Mouse (Mus musculus) CD4-positive, CD25-positive, alpha-beta regulatory T cell, adult 2 months (primary cell): Measurements from ENCODE around the gene Cpt1a.

ENCODE experiments used
- DNase-seq: peaks from one replicate; pipeline ENCODE4 v3.0.0-alpha.2; 2012; ENCODE audit warnings: low read depth, low spot score

Gene Cpt1a

DNA sequence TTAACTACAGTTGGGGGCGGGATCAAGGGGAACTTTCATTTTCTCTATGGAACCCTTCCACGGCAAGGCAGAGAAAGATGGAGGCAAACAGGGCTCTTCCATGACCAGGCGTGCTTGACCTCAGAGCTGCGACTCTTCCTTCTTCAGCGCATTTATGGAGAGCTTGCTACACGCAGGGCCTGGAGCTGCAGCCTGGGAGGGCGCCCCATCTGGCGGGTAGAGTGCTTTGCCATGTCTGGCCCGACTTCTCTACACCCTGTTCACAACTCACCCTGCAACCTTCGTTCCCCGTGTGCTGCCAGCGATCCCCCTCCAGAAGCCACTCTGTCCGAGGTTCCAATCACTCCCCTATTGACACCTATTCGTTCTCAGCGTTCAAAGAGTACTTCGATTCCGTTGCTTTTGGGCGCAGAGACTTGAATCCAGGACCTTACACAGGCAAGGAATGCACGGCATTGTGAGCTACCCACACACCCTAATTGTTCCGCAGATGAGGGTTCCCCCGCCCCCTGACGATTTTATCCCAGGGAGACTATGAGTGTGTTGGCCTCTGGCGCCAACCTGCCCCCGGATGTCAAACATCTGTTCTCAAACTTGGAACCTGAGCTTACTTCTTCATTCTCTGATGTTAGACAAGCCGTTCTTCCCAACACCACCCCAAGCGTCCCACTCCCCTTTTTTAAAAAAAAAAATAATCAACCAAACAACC, at the start of gene Cpt1a:
Gene Cpt1a, plus strand, starts transcription at position 74 of the 709 bp plus-strand sequence.
- DNase-seq: peak; percentile 82

- no peak for DNase-seq
These were observed 48.8 kb upstream of the Cpt1a start for GRCm38 (mm10) chr19:3273331-3273730.

GRCm38 (mm10) chr19:3275744-3276365, 46.3 kb upstream of the Cpt1a start:
- DNase-seq: no peak

GRCm38 (mm10) chr19:3281886-3282285, 40.2 kb upstream of the Cpt1a start:
- no peak for DNase-seq

DNA sequence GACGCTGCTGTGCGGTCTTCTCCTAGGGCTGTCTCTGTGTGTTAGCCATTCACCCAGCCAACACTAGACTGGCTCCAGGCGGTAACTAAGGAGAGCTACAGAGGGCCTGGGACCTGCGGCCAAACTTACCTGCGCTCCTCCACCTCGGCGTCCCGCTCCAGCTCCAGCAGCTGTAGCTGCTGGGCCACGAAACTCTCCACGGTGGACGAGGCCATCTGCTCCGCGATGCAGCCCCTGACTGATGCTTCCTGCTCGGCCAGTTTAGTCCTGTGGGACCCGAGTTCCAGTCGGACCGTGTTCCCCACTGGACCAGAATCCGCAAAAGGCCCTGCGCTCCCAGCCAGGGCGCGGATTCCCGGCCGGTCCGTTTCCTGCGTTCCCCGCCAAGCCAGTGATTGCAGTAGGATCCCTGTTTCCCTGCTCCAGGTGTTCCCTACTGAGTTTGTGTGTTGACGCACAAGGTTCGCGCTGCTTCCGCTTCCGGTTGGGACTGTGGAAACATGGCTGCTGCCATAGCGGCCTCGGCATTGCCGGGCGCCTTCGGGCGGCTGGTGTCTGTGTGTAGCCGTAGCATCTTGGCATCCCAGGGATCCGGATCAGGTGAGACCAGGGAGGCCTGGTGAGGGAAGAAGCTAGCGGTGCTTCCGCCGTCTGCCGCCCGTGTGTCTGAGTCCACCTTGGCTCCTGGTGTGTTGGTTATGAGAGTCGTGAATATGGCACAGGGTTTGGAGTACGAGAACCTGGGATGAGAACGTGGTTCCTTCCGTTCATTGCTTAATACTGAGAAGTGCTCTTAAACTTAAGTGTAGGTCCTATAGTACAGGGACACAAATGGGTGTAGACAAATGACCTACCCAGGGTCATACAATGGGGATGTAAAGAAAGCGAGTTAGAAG, 39.3 kb upstream of the Cpt1a start, which contains the start of the genes Mrpl21 and Ighmbp2:
Gene Mrpl21, plus strand, starts transcription at position 330 of the 896 bp plus-strand sequence.
Gene Ighmbp2, minus strand, starts transcription at position 446 of the 896 bp plus-strand sequence.
- DNase-seq: peak; percentile 89

- no peak for DNase-seq
These were observed 33.1 kb upstream of the Cpt1a start for GRCm38 (mm10) chr19:3289006-3289405.

DNA sequence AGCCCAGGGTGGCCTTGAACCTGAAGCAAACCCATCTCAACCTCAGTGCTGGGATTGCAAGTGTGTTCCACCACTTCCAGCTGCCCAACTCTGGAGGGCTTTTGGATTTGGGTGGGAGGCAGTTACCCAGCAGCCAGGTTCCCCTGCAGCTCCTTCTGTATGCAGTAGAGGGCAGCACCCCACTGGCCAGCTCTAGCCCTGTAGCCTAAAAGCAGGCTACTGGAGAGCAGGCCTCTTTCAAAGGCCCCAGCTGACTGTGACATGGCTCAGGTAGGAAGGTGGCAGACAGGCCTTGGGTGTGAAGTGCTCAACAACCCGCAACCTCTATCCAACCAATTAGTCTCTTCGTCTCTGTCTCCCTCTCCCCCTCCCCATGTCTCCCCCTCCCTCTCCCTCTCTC, 30.1 kb upstream of the Cpt1a start:
- peak; percentile 71 for DNase-seq

GRCm38 (mm10) chr19:3292993-3293392, 29.1 kb upstream of the Cpt1a start:
- DNase-seq: no peak

DNA sequence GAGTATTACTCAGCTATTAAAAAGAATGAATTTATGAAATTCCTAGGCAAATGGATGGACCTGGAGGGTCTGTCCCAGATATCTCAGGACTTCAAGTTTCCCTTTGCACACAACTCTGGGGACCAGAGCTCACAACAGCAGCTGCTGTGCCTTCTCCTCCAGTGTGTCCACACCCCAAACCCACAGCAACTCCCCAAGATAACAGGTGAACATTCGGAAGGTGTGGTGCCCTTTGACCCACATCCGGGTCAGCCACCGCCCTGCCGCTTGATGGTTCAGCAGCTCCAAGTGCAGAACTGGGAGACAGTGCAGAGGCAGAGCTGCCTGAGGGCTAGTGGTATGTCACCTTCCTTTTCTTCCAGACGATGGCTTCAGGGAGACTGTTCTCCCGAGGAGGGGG, 26.9 kb upstream of the Cpt1a start:
- no peak for DNase-seq

DNA sequence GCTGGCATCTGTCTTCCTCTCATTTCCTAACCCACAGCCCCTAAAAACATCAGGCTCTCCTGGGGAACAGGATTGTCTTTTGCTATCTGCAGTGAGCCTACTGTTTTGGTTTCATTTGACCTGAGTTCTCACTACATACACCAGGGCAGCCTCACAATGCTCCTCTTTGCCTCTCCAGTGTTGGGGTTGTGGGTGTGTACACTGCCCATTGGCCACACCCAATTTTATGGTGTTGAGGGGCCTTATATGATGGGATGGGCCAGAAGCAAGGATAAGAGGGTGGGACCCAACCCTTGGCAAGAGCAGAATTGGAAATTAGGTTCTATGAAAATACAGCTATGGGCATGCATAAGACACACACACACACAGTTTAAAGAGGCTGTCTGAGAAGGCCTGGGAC, 25.1 kb upstream of the Cpt1a start:
- no peak for DNase-seq

GRCm38 (mm10) chr19:3297775-3298174, 24.4 kb upstream of the Cpt1a start:
- DNase-seq: no peak

- no peak for DNase-seq
These were observed 18.1 kb upstream of the Cpt1a start for GRCm38 (mm10) chr19:3304017-3304416.

DNA sequence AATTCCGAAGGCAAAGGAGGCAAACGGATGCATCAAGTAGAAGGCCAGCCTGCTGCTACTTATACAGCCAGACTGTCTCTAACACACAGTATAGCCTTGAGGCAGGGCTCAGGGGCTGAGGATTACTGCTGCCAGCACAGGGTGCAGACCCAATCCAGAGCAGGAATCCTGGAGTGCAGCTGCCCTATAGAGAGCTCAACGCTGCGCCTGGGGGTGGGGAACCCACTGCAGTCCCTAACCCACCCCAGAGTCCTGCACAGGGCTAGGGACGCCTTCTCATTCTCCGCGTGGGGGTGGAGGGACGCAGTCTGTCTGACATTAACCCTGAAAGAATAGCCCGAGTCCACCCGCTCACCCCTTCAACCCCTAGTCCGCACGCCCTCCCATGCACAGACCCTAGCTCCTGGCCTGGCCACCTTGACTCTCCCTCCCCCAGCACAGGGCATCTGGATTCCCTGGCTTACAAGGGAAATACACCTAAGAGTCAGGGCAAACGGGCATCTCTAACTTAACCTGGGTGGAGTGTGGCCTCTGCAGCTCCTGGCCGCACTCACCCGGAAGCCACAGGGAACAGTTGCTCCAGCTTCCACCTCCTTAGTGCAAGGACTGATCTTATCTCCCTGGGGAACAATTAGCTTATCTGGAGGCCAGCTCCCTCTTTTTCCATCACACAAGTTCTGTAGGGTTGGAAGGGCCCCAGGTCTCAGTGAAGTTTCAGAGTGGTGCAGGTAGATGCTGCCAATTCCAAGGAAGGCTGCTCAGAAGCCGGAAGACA, 14.8 kb upstream of the Cpt1a start:
- no peak for DNase-seq

GRCm38 (mm10) chr19:3319341-3319740, 2.8 kb upstream of the Cpt1a start:
- no peak for DNase-seq

DNA sequence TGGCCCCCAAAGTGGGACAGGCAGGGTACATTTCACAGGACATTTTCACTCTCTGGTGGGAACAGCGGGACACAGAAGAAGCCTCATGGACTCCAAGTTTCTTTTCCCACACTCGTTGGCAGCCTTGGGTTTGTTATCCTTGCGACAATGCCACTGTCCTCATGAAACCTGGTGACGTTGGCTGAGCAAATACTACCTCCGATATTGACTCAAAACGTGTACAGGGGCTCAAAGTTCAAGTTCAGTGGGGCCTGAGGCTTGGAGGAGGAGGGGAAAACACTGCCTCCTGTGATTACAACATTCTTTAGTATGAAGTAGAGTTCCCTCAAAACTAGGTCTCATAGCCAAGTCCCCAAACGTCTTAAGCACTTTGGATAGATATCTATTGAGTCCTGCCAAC, 2.0 kb upstream of the Cpt1a start:
- no peak for DNase-seq

GRCm38 (mm10) chr19:3320801-3321200, 1.3 kb upstream of the Cpt1a start:
- peak; percentile 77 for DNase-seq

- DNase-seq: peak; percentile 36
These were observed 517 bp upstream of the Cpt1a start for GRCm38 (mm10) chr19:3321617-3322016.

- peak; percentile 86 for DNase-seq
These were observed 1.1 kb downstream of the Cpt1a start for GRCm38 (mm10) chr19:3323201-3323621.

GRCm38 (mm10) chr19:3323753-3324270, 1.7 kb downstream of the Cpt1a start:
- DNase-seq: peak; percentile 42

GRCm38 (mm10) chr19:3324271-3324811, 2.2 kb downstream of the Cpt1a start:
- DNase-seq: peak; percentile 28
